Mouse (Mus musculus): Measurements from ENCODE around the gene Cilp2.

Gene Cilp2

DNA sequence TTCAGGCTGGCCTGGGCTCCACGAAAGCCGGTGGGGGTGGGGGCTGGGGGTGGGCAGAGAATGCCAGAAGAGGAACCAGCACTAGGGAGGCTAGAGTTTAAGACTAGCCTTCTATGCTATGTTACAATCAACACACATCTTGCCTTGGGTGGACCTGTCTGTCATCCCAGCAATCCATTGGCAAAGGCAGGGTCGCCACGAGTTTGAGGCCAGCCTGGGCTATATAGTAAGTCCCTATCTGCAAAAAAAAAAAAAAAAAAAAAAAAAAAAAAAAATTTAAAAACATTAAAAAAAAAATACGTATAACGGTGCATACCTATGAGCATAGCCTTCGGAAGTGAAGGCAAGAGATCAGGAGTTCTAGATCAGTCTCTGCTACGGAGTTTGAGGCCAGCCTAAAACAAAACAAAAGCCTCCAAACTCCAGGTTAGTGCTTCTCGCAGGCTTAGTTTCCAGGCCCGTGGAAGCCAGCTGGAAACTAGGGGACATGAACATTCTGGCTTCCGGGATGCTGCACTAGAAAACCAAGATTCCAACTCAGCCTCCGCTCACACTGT is 13.5 kb upstream of the Cilp2 start:
- DNase-seq, result peak; percentile 68

DNA sequence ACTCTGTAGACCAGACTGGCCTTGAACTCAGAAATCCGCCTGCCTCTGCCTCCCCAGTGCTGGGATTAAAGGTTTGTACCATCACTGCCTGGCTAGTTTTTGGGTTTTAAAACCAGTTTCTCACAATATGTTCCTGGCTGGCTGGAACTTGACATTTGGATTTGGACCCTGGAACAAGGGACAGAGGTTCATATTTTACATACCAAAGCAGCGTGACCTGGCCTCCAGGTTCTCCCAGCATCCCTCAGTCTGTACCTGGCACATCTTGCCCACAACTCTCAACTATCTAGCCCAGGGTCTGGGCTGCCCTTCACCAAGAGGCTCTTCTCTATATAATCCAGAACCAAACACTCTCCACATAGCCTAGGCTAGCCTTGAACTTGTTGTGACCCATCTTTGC is 12.4 kb upstream of the Cilp2 start:
- DNase-seq, result no peak

DNA sequence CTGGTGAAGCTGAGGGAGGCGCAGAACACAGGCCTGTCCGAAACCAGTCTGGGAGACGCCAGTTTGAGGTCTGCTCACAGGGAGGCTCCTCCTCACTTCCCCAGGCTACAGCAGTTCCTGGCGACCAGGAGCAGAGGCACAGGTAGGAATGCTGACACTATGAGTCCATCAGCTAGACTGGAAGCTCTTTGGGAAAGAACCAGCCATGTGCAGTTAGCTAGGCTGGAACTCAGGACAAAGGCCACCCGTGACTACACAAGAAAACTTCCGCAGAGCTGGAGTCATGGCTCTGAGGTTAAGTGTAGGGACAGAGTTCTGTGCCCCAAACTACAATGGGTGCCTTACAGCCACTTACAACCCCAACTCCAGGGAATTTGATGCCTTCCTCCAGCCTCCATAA is 10.4 kb upstream of the Cilp2 start:
- DNase-seq, result no peak

DNA sequence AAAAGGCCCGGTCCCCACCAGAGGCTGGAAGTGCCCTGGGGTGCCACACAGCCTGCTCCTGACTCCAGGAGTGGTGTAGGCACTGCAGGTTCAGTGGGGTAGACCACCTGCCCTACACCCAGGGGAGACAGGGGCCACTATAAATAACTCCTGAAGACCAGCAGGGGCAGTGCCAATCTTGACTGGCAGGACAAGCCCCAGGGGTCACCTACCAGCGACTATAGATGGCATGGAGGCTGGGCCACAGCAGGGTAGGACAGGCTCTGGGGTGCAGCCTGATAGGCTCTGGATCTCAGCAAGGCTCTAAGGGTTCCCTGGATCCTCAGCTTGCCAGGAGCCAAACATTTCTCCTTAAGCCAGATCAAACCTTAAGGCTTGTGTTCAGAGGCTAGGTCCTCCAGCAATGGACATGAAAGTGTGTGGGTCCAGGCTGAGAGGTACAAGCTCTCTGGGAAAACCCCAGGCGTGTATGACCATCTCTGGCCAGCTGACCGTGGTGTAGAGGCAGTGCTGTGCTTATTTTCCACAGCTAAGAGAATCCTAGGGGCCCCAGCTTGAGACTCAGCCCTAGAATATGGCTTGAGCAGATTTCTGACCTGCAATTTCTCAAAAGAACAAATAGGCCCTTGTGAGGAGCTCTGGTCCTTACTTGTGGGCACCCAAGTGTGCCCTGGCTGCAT is 8.4 kb upstream of the Cilp2 start:
- DNase-seq, result no peak

DNA sequence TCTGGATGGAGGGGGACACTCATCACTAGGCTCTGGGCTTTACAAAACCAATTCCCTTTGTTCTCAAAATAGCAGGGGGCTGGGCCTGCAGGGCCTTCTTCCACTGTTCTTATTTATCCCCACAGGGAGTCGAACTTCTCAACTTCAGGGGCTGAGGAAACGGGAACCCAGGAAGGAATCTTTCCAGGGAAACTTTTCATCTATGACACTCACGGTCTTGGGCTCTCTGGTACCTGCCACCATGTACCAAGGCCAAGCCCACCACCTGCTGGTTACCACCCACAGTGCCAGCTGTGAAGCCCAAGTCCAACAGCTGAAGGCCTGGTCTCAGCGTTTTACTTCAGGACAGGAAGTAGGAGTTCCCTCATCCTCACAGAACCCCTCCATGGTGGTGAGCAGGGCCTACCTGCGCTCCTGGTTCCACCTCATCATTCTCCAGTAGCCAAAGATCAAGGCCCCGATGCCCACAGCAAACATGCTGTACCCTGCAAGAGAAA is 7.4 kb upstream of the Cilp2 start:
- no peak for DNase-seq

DNA sequence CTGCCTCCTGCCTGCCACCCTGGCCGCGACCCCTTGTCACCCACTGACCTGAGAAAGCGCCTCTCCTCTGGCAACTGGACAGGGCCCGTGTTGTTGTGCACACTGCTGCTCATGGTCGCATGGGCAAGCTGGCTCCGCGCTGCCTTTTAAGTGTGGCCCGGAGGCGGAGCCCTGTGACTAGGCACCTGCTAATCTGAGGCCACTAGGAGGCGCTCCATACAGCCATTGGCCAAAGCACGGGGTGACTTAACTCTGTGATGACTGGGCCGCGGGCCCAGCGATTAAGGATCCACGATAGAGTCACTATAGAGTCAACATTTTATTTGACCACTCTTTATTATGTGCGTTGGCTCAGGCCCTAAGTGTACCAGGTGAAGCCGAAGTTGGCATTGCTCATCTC is 6.4 kb upstream of the Cilp2 start:
- DNase-seq, result peak; percentile 61

DNA sequence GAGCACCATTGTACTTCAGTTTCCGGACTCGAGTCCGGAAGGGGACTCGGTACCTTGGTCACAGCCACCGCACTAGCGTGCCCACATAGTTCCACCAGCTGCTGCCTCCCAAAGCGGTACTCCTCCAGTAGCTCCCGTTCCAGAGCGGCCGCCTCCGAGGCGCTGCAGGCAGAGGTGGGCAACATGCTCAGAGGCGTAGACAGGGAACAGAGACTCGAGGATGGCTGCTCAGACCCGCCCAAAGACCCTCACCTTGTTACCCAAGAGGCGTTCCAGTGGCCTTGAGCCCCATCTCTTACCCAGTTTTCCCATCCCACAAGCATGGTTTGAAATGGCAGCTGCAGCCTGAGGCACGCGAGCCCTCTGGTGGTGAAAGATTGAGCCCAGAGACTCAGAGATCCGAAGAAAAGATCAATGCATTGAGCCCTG is 3.3 kb upstream of the Cilp2 start:
- peak; percentile 47 for DNase-seq

DNA sequence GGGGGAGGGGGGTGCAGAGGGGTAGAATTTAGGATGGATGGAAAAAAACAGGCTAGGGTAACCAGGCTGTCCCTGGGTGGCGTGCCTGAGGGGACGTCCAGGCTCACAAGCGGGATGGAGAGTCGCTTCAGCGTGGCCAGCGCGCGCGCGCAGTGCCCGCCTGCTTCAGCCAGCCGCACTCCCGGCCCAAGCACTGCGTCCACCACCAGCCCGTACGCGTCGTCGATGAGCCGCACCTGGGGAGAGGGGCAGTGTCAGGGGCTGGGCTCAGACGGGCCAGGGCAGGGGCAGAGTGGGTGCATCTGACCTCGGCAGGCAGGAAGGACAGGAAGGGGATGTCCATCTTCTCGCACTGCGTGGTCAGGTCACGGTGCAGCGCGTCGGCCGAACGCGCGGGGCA is 1.4 kb upstream of the Cilp2 start:
- no peak for DNase-seq

DNA sequence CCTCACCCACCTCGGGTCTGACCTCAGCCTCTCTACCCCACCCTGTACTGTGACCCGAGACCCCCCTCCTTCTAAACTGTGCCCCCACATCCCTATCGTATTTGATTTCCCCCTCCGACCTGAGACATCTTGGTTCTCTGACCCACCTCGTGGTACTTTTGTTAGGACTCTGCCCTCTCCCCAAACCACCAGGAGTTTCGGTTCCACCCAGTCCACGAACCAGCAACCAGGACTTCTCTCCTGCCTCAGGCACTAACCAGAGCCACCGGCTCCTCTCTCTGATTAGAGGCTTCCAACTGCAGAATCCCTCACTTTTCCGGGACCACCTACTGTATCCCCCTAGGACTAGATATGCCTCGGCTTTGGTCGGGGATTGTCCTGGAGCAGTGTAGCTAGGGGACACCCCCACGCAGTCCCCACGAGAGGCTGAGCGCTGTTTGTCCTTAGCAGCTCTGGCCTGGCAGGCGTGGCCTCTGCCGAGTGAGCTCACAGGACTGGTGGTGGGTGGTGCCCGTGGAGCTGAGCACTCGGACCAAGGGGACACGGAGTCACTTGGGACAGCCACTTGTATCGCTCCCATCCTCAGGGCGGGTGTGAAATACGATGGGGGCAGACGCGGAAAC is 868 bp upstream of the Cilp2 start:
- no peak for DNase-seq

DNA sequence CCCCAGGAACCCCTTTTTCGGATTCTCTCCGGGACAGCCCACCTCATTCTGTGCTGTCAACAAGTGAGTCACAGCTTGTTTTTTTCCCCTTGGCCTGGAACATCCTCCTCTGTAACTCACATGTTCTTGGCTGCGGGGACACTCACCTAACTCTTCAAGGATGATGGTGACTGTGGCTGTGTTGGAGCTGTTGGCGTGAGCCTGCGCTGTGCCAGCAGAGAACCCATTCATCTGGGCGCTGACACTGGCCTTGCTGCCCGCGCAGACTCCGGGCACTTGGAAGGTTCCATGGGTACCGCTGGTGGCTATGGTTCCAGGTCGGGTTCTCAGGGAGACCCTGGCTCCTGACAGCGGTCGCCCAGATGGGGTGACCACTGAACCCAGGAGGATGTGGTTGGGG is 3.3 kb downstream of the Cilp2 start:
- DNase-seq, result no peak

DNA sequence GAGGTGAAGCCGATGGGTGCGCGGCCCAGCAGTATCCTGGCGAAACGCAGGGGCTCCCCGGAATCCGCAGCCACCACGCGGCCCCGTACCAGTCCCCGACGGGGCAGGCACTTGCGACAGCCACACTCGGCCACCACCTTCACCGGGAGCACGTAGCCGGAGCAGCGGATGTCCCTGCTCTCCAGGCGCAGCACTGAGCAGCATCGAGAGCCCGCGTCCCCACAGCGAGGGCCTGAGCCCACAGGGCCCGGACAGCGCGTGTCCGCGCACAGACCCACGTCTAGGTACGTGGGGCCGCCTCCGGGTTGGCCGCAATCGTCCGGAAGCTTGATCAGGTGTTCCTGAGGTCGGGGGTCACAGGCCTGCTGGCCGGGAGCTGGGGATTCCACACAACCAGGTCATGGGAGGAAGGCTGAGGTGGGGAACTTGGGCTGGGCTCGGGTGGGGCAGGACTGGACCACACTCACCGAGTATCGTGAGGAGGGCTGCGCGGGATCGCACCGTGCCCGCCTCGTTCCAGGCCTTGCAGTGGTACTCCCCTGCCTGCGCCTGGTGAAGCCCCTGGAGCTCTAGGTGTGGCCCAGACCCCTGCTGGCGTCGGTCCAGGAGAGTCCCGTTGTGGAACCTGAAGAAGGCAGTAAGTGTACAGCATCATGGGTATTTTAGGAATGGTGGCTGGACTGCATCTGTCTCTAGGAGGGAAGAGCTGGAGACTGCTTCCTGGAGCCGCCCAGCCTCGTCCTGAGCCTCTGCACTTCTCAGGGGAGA is 4.5 kb downstream of the Cilp2 start:
- DNase-seq, result no peak

DNA sequence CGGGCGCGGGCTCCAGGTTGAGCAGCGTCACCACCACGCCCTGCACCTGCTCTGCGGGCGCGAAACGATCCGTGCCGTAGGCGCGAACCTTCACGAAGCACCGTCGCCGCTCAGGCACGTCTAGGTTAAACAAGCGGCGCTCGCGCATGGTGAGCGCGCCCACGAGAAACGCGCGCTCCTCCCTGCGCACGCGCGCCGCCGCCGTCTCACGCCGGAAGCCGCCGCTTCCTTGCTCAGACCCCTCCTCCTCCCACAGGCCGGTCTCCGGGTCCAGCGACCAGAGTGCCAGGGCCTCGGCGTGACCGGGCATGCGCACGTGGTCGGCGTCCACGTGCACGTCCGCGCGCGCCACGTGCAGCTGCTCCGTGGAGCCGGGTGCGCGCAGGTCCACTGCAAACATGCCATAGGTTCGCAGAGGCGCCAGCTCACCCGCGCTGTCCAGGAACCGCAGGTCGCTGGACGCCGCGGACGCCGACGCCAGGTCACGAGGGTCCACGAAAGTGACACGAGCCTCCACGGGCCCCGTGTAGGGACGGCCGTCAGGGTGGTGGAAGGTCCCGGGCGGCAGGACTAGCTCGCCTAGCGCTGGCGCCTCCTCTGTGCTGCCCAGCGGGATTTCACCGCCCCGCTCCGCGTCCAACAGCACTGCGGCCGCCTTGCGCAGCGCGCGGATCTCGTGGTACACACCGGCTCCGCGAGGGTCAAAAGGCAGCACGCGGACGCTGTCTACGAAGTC is 5.3 kb downstream of the Cilp2 start:
- no peak for DNase-seq

DNA sequence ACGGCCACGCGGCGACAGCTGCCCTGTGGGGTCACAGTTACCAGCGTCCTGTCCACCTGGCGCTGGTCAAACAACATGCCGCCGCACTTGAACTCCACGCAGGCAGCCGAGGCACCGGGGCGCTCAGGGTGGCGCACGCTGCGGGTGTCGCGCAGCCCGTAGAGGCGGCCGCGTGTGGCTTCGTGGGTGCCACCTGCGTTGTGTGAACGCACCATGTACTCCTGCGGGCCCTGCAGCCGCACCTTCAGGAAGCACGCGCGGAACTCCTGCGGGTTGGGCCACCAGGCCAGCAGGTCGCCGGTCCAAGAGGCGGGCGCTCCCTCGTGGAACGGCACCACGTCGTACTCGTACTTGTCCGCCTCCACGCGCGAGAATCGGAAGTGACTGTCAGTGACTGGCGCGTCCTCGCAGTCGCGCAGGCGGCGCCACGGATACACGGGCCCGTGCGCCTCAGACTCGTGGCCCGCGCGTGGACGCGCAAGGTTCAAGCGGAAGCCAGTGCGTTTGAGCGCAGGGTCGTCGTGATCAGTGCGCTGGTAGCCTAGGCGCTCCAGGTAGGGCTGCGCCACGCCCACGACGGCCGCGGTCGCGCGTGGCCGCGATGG is 6.1 kb downstream of the Cilp2 start:
- DNase-seq, result no peak

DNA sequence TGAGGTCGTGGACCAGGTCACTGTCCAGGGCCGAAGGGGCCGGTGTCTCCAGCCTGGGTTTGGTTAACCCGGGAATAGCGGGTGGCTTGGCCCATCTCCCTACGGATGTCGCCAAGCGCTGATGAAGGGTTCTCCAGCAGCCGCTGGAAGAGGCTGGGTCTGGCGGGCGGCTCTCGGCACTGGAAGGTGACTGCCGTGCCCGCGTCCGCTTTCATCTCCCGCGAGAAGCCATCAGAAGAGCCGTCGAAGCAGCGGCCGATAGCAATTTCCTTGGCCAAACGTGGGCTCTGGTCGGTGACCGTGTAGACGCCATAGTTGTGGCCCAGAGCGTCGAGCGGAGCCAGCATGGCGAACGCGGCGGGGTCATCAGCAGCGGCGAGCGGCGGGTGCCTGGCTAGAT is 6.6 kb downstream of the Cilp2 start:
- no peak for DNase-seq

DNA sequence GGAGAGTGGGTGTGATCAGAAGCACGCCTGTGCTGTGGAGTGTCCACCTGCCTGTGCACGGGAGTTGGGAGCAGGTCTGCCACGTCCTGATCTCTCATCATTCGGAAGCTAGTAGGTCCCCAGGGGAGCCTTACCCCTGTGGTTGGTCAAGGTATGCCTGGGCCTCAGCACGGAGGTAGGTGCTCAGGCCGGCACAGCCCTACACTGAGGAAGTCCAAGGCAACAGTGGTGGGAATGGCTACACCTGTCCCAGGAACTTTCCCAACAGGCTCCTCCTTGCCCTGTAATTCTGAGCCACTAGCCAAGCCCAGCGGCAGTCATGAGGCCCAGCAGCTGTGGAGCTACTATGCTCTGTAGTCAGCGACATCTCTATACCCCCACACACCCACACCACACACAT is 7.8 kb downstream of the Cilp2 start:
- DNase-seq, result no peak

DNA sequence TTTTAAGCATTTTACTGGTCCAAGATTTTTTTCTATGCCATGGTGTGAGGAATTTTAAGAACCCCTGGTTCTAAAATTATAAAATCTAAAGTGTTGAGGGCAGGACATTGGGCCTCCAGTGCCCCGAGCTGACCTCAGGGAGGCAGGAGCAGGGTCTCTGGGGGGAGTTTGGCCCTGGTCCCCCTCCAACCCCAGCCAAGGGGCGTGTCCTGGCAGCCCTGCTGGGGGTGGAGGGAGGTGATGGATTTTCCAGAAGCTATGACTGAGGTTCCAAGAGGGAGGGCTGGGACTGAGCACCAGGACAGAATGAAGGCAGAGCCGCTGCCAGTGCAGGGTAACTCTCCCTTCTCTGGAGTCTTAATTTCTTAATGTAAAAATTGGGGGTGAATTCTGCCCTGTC is 9.5 kb downstream of the Cilp2 start:
- no peak for DNase-seq

DNA sequence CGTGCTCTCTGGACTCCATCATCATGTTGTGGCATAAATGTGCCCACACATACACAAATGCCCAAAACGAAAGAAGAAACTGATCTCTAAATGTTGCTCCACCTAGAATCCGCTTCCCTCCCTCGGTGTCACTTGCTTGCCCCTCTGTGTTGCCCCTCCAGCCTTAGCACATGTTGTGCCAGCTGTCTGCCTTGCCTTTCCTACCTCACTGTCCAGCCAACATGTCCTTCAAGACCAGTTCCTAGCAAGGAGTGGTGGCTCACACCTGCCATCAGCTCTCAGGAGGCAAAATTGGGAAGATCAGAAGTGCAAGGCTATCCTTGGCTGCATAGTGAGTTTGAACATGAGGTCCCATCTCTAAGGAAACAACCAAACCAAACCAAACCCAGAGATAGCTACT is 10.1 kb downstream of the Cilp2 start:
- no peak for DNase-seq

DNA sequence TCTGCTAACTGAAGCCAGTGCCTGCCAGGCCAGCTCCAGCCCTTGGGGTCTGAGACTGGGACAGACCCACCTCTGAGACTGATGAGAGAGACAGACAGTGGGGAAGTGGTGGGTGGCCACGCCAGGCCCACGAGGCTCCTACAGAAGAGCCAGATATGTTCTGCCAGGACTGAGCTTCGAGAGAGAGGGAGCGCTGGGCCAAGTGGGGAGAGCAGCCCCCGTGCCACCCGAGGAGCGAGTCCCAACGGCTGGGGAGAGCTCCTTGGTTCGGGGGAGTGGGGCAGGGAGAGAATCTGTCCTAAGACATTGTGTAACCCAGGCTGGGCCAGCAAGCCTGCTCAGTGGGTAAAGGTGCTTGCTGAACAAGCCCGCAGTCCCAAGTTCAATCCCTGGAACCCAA is 10.5 kb downstream of the Cilp2 start:
- DNase-seq, result no peak

DNA sequence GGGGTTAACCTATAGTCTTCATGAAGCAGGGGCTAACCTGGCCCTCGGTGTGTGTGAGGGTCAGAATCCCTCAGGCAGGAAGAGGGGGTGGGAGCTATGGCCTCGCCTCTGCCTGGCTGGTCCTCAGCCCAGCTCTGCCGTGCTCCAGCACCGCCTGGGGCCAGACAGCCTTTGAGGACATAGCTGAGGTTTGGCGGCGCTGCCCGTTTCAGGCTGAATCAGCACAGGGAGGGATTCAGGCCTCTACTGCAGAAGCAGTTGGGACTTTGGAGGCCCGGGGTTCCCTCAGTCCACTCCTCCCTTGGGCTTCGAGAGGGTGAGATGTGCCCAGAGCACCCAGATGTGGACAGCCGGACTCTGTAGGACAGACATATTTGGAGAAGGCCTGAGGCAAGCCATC is 11.4 kb downstream of the Cilp2 start:
- no peak for DNase-seq

DNA sequence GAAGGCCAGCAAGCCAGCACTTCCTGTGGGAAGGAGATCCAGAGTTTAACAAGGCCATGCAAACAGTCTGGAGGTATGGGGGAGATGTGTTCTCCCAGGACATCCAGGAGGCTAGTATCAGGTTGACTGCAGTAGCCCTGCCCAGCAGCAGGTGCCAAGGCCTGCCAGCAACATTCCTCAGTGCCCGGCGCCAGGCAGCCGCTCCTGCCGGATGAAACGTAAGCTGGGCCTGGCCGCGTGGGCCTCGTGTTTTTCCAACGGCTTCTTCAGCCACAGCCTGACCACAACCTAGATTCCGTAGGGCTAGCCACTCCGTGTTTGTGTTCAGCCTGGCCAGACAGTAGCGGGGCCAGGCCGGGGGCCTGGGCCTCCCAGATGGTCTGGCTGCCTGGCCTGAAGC is 12.8 kb downstream of the Cilp2 start:
- DNase-seq, result no peak

DNA sequence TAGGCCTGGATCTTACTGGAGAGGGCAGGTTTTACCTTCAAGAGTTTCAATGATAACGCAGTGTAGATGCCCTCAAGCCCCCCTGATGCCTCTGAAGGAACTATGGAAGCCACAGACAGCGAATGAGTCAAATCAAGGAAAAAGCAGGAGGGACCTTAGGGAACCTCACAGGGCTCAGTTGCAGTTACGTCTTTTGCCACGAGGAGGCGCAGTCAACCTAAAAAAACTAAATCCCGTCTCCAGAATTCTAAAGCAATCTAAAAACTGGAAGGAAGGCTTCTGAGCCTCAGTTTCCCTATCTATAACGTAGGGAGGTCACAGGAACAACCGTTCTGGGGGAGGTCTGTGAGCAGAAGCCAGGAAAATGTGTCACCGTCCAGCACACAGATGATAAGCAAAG is 13.3 kb downstream of the Cilp2 start:
- DNase-seq, result peak; percentile 70

DNA sequence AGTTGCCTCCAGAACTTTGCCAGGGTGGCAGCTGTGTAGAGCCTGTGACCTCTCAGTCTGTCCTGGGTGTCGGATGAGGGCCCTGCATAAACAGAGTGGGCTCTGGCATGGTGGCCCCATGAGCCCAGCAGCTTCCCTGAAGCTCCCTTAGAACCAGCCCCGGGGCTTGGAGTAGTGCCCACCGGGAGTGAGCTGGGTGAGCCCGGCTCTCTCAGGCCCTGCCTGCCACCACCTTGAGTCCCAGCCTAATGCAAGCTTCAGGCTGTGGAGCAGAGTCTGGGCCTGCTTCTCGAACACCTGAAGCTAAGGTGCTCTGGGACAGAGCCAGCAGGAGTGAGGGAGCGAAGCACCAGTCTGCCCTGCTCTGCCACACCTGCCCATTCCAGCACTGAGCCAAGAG is 16.6 kb downstream of the Cilp2 start:
- DNase-seq, result no peak
